ENCODE assay signal across 21 mouse cellular contexts in genomic region chr11:34780786-34781185, GRCm38 (mm10). TPM values are rescaled to one million over a fixed set of nuclear protein-coding genes. Genes with fewer than 3 reads are reported as not detected.
DNase-seq lines count a peak whose midpoint lies in the region; ATAC-seq and TF ChIP-seq lines count a peak whose summit lies in the region.
"Had no signal": no experiment of that assay in that cellular context is flagged by ENCODE, and none has a peak within 500 bp of the region (broad histone marks: within the 10 kb centered on the region; RNA-seq: fewer than 3 reads in every experiment).

No protein-coding gene starts in this region.

- no peak for TF ChIP-seq CTCF in spleen, adult 2 months (IDR thresholded peaks at IDR 0.05; ENCODE audit: extremely low read depth, insufficient read depth, insufficient read length, insufficient replicate concordance)

- 48% methylated on average over 2 of the region's 2 CpGs for WGBS in spleen, adult 2 months

- no peak for TF ChIP-seq POLR2A in spleen, adult 2 months (IDR thresholded peaks at IDR 0.05; ENCODE audit: low read depth, low read length)

- peak; percentile 9 to 27 for DNase-seq in cerebellum, postnatal 14 days
- DNase-seq in cerebellum, postnatal 25 days: no peak
- DNase-seq in spleen, adult 2 months (ENCODE audit: low read depth in 1 of 2, low spot score in 2 of 2): no peak
- DNase-seq in spleen, postnatal 10 days (ENCODE audit: low spot score in 2 of 2): no peak
- peak; percentile 53 for DNase-seq in induced T-regulatory cell, adult 2 months (ENCODE audit: low read depth)
- no peak for DNase-seq in heart, adult 9 months (ENCODE audit: low spot score in 2 of 2)
- DNase-seq: adrenal gland, postnatal 14 days; cerebellum, adult 18-20 months; cerebellum, adult 9-11 months; gastrocnemius, postnatal 14 days had no signal

- no peaks in the 10 kb centered on the region for H3K27me3 ChIP-seq in spleen, adult 2 months (ENCODE audit: control insufficient read depth, insufficient read depth, low read length)
- H3K27me3 ChIP-seq: embryonic facial prominence, embryonic 13.5 days; forebrain, embryonic 12.5 days; heart, embryonic 15.5 days; hindbrain, embryonic 15.5 days; Patski had no signal

- 0 out of 2 replicates have a peak overlapping the region, but pooled peaks have one; percentile 11 for H3K27ac ChIP-seq in spleen, adult 2 months (ENCODE audit: insufficient read depth, low read length)
- H3K27ac ChIP-seq: embryonic facial prominence, embryonic 13.5 days; forebrain, embryonic 12.5 days; heart, embryonic 10.5 days; heart, embryonic 15.5 days; hindbrain, embryonic 15.5 days had no signal

- H3K36me3 ChIP-seq in spleen, adult 2 months (ENCODE audit: control insufficient read depth, insufficient read depth, low read length): no peaks in the 10 kb centered on the region; the same call in 1 of the 2 replicates
- H3K36me3 ChIP-seq: embryonic facial prominence, embryonic 13.5 days; forebrain, embryonic 12.5 days; heart, embryonic 10.5 days; heart, embryonic 15.5 days; hindbrain, embryonic 15.5 days had no signal

- ATAC-seq in frontal cortex, adult (ENCODE audit: low TSS enrichment): no peak
- ATAC-seq: activated CD4-positive, CD25-positive, alpha-beta regulatory T cell, adult 4 months; forebrain, embryonic 16.5 days; inflammation-experienced regulatory T-cells, adult 6 months; intestine, postnatal 0 days; Patski had no signal

- peak overlapping the region; percentile 15; the same call in 1 of the 2 replicates for H3K4me3 ChIP-seq in spleen, adult 2 months (ENCODE audit: extremely low read depth, insufficient read depth, insufficient read length)
- H3K4me3 ChIP-seq: embryonic facial prominence, embryonic 13.5 days; forebrain, embryonic 12.5 days; heart, embryonic 10.5 days; heart, embryonic 15.5 days; hindbrain, embryonic 15.5 days had no signal

- H3K4me1 ChIP-seq in spleen, adult 2 months (ENCODE audit: control insufficient read depth, insufficient read depth, insufficient read length): peaks cover 52% of the 10 kb centered on the region
- H3K4me1 ChIP-seq: embryonic facial prominence, embryonic 13.5 days; forebrain, embryonic 12.5 days; heart, embryonic 10.5 days; heart, embryonic 15.5 days; hindbrain, embryonic 15.5 days had no signal

RNA-seq across cellular contexts. Expression of gene Dock2, which starts 2.9 kb away (rescaled TPM):
- 35.9 and 38.5 TPM in 2 replicates for polyA plus RNA-seq in spleen, adult 2 months (2012; rRNA removed)
- polyA plus RNA-seq: Patski had no signal

RNA-seq across cellular contexts. Expression of gene Spdl1, which starts 52.7 kb away (rescaled TPM):
- 0.96 and 1.1 TPM in 2 replicates for polyA plus RNA-seq in spleen, adult 2 months (2012; rRNA removed)

Comparison
In these comparisons a context has a peak if more than half of its experiments do, and no peak if none do; other contexts are left out.
1. DNase-seq: peak in cerebellum, postnatal 14 days (2 of 2) and induced T-regulatory cell, adult 2 months (single experiment); none in cerebellum, postnatal 25 days (0 of 2), spleen, adult 2 months (0 of 2), spleen, postnatal 10 days (0 of 2) and heart, adult 9 months (0 of 2).